Mouse (Mus musculus) limb, embryonic 11.5 days (tissue): Measurements from ENCODE around the gene Gm19426. TPM values are rescaled to one million over a fixed set of nuclear protein-coding genes. Genes with fewer than 3 reads are reported as not detected.
A peak's percentile ranks its signal among the peaks of the same experiment; 100 is the strongest.

Experiments used
- ATAC-seq: fragments of 200-750 bp; cut with Nextera tagmentation; 2 replicates; pipeline ENCODE4 v1.8.0; 2017; ENCODE audit warnings: low read depth; ENCODE audit not compliant: insufficient number of reproducible peaks, low FRiP score, low TSS enrichment
- DNase-seq: peaks from one replicate; pipeline ENCODE4 v3.0.0-alpha.2; 2015; ENCODE audit warnings: low spot score
- H3K27ac ChIP-seq: fragments of 300-500 bp; sonication (generic); replicated peaks from 2 replicates; pipeline ENCODE4 v1.5.1; 2014; ENCODE audit warnings: low read depth, mild to moderate bottlenecking, low read length
- H3K27me3 ChIP-seq: fragments of 300-500 bp; sonication (generic); 2 replicates; pipeline ENCODE4 v1.6.1; 2014; ENCODE audit warnings: mild to moderate bottlenecking, low read length, mixed read lengths; ENCODE audit not compliant: control insufficient read depth, insufficient read depth
- H3K36me3 ChIP-seq: fragments of 300-500 bp; sonication (generic); 2 replicates; pipeline ENCODE4 v1.6.1; 2014; ENCODE audit warnings: mild to moderate bottlenecking, low read length, moderate library complexity, mixed read lengths; ENCODE audit not compliant: control insufficient read depth, insufficient read depth
- H3K4me1 ChIP-seq: fragments of 300-500 bp; sonication (generic); 2 replicates; pipeline ENCODE4 v1.6.1; 2014; ENCODE audit warnings: low read length, mixed read lengths; ENCODE audit not compliant: control insufficient read depth, insufficient read depth
- H3K4me2 ChIP-seq: fragments of 300-500 bp; sonication (generic); 2 replicates; pipeline ENCODE4 v1.6.1; 2014; ENCODE audit warnings: low read depth, mild to moderate bottlenecking, moderate library complexity; ENCODE audit not compliant: severe bottlenecking
- H3K4me3 ChIP-seq: fragments of 300-500 bp; sonication (generic); 2 replicates; pipeline ENCODE4 v1.5.1; 2014; ENCODE audit warnings: low read depth, low read length
- H3K9ac ChIP-seq: fragments of 300-500 bp; sonication (generic); 2 replicates; pipeline ENCODE4 v1.6.1; 2014; ENCODE audit warnings: mild to moderate bottlenecking, low read length
- H3K9me3 ChIP-seq: fragments of 300-500 bp; sonication (generic); 2 replicates; pipeline ENCODE4 v1.6.1; 2016; ENCODE audit warnings: low read length; ENCODE audit not compliant: control insufficient read depth
- WGBS: fragments of 180-500 bp; shearing (Covaris S2); extraction: QIAGEN DNeasy Blood & Tissue Kit; methylation state at CpG from one replicate; pipeline ENCODE4 v1.1.7; 2014; 5-methylcytosine and 5-hydroxymethylcytosine counted together
- polyA plus RNA-seq: library from polyadenylated mRNA; unstranded; fragments of >200 nt; fragmentation: Nextera tagmentation; extraction: Ambion mirVana; gene quantifications from 2 replicates; pipeline ENCODE4 v1.2.1, GENCODE M21; 2014

Gm19426 gene
- polyA plus RNA-seq, 1 experiment from 2014 or later = 6.1 TPM

DNA sequence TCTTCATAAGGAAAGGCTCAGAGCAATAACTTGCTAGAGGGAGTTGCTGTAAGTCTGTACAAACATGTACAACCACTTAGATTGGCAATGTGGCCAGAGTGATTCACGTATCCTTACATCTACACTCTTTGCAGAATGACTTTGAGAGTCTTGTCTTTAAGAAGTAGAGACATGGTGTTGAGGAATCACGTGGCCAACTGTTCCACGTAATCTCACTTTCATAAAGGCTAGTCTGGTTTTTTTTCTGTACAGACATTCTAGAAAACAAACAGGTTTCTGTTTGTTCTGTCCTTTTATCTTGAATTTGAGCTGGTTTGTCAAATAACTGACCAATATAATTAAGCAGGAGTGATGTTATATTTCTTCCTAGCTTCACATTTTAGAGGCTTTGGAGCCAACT lies 17.9 kb upstream of the Gm19426 start:
- 84% methylated on average over 3 of the region's 3 CpGs for WGBS
- ATAC-seq (no peak), DNase-seq (no peak)

GRCm38 (mm10) chr2:84760777-84761176 lies 17.3 kb upstream of the Gm19426 start:
- no peak for ATAC-seq
- Histone ChIP-seq H3K4me3 (no peak overlapping the region), H3K27ac (no peak overlapping the region), H3K27me3 (no peaks in the 10 kb centered on the region), H3K9me3 (no peaks in the 10 kb centered on the region), H3K4me2 (no peak overlapping the region), H3K9ac (no peak overlapping the region), H3K4me1 (no peaks in the 10 kb centered on the region), H3K36me3 (no peaks in the 10 kb centered on the region)
- WGBS = 75% methylated on average over 8 of the region's 8 CpGs
- no peak for DNase-seq

More for the DNA sequence above, 17.9 kb upstream of the Gm19426 start:
- Histone ChIP-seq H3K36me3 (no peaks in the 10 kb centered on the region), H3K4me1 (no peaks in the 10 kb centered on the region), H3K9ac (no peak overlapping the region), H3K27ac (no peak overlapping the region), H3K4me3 (no peak overlapping the region), H3K9me3 (no peaks in the 10 kb centered on the region), H3K4me2 (no peak overlapping the region), H3K27me3 (no peaks in the 10 kb centered on the region)

GRCm38 (mm10) chr2:84758542-84759127 lies 15.2 kb upstream of the Gm19426 start:
- Histone ChIP-seq H3K9ac (no peak overlapping the region), H3K27ac (no peak overlapping the region), H3K4me2 (no peak overlapping the region), H3K27me3 (no peaks in the 10 kb centered on the region), H3K9me3 (no peaks in the 10 kb centered on the region), H3K4me3 (no peak overlapping the region), H3K36me3 (no peaks in the 10 kb centered on the region), H3K4me1 (no peaks in the 10 kb centered on the region)
- ATAC-seq = peak; percentile 31; the same call in 1 of the 2 replicates
- DNase-seq = peak; percentile 47
- WGBS = 1% methylated on average over 2 of the region's 2 CpGs

GRCm38 (mm10) chr2:84757026-84757682 lies 13.7 kb upstream of the Gm19426 start:
- H3K4me1 ChIP-seq = no peaks in the 10 kb centered on the region
- WGBS = 57% methylated on average over 7 of the region's 7 CpGs
- DNase-seq = no peak
- no peak for ATAC-seq
- H3K27ac ChIP-seq = no peak overlapping the region
- no peak overlapping the region for H3K4me2 ChIP-seq
- no peaks in the 10 kb centered on the region for H3K27me3 ChIP-seq
- no peaks in the 10 kb centered on the region for H3K36me3 ChIP-seq
- H3K9ac ChIP-seq = no peak overlapping the region
- H3K4me3 ChIP-seq = no peak overlapping the region
- H3K9me3 ChIP-seq = no peaks in the 10 kb centered on the region

DNA sequence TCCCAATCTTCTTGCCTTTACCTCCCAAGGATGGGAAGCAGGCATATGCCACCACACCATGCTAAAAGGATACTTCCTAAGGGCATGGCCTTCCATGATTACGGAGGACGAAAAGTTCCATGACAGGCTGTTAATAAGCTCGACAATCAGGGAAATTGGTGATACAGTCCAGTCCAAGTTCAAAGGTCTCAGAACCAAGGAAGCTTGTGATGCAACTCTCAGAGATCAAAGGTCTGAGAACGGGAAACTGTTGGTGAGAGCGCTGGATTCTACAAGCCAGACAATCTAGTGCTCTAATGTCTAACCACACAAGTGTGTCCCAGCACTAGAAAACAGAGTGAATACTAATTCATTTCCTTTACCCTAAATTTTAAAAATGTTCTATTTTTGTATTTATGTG lies 12.8 kb upstream of the Gm19426 start:
- no peaks in the 10 kb centered on the region for H3K9me3 ChIP-seq
- H3K36me3 ChIP-seq = no peaks in the 10 kb centered on the region
- DNase-seq (no peak), ATAC-seq (no peak)
- no peak overlapping the region for H3K4me2 ChIP-seq
- H3K4me3 ChIP-seq = no peak overlapping the region
- H3K4me1 ChIP-seq = no peaks in the 10 kb centered on the region
- no peak overlapping the region for H3K9ac ChIP-seq
- no peak overlapping the region for H3K27ac ChIP-seq
- H3K27me3 ChIP-seq = no peaks in the 10 kb centered on the region
- WGBS = 64% methylated on average over 5 of the region's 5 CpGs

- H3K9ac ChIP-seq = no peak overlapping the region
- no peak for ATAC-seq
These were observed 6.7 kb upstream of the Gm19426 start for GRCm38 (mm10) chr2:84750115-84750514.

DNA sequence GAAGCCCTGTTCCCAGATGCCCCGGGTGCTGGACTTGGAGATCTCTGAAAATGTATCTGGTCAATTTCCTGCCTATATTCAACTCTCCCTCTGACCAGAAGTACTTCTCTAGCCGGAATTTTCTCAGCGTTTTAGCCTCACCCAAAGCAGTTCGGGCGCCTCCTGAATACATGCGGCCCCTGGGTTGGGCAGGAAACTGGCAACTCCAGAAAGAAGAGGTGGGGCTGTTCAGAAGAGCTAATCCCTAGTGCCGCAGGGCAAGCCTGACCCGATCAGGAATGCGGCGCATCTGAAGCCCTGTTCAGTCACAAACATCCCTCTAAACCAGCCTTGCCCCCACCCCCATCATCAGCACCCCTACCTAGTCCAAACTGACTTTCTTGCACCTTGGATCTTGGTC lies 671 bp upstream of the Gm19426 start:
- Histone ChIP-seq H3K4me1 (peaks cover 24% of the 10 kb centered on the region), H3K27me3 (no peaks in the 10 kb centered on the region), H3K9ac (peak overlapping the region; percentile 98), H3K4me2 (peak overlapping the region; percentile 39), H3K27ac (peak overlapping the region; percentile 98), H3K4me3 (peak overlapping the region; percentile 88), H3K9me3 (no peaks in the 10 kb centered on the region), H3K36me3 (no peaks in the 10 kb centered on the region; the same call in 1 of the 2 replicates)
- WGBS = under 1% methylated on average over 10 of the region's 10 CpGs
- ATAC-seq (peak; percentile 4), DNase-seq (peak; percentile 76)

More at GRCm38 (mm10) chr2:84750115-84750514, 6.7 kb upstream of the Gm19426 start:
- H3K4me2 ChIP-seq = no peak overlapping the region
- no peak for DNase-seq
- H3K27me3 ChIP-seq = no peaks in the 10 kb centered on the region
- H3K36me3 ChIP-seq = no peaks in the 10 kb centered on the region
- WGBS = 81% methylated on average over 6 of the region's 6 CpGs
- no peaks in the 10 kb centered on the region for H3K4me1 ChIP-seq
- H3K4me3 ChIP-seq = no peak overlapping the region
- H3K27ac ChIP-seq = no peak overlapping the region
- H3K9me3 ChIP-seq = no peaks in the 10 kb centered on the region

DNA sequence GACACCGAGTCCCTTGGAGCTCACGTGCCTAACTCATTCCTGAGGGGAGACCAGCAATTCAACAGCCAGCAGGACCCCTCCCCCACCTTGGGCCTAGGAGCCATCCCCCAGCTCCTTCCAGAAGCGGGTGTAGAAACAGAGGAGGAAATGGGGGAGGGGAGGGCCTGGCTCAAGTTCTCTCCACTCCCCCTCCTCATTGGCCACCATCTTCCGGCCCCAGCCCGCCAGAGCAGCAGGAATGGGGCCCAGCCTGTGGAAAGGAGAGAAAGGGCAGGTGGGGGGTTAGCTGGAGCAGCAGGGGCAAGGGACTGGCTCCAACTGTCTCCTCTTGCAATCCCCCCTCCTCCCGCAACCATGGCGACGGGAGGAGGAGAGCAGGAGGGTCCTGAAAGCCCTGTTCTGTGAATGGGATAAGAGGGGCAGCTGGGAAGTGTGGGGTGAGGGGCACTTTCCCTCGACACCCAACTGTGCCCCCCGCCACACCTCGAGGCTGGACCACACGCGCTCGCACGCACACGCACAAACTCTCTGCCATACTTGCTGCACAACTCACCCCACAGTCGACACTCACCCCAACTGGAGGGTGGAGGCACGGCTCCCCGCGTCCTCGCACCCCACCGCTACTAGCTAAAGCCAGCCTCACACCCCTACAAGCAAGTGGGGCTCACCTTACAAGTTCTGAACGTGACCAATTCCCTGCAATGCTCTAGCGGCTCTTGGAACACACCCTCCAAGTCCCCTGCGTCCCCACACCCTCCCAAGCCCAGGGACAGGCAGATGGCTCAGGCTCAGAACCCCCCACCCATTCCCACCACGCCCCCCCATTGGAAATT lies 788 bp downstream of the Gm19426 start:
- peak overlapping the region; percentile 98 for H3K27ac ChIP-seq
- no peaks in the 10 kb centered on the region for H3K9me3 ChIP-seq
- peak overlapping the region; percentile 88 for H3K4me3 ChIP-seq
- peak overlapping the region; percentile 86 for H3K4me2 ChIP-seq
- DNase-seq (peak; percentile 95), ATAC-seq (peak; percentile 91)
- peak overlapping the region; percentile 98 for H3K9ac ChIP-seq
- under 1% methylated on average over 25 of the region's 26 CpGs for WGBS
- H3K27me3 ChIP-seq = no peaks in the 10 kb centered on the region
- H3K36me3 ChIP-seq = no peaks in the 10 kb centered on the region; the same call in 1 of the 2 replicates
- H3K4me1 ChIP-seq = peaks cover 34% of the 10 kb centered on the region
